Mouse (Mus musculus): Measurements from ENCODE around the gene Slc35f1. TPM values are rescaled to one million over a fixed set of nuclear protein-coding genes. Genes with fewer than 3 reads are reported as not detected.
A peak's percentile ranks its signal among the peaks of the same experiment; 100 is the strongest.

Slc35f1 gene
- polyA plus RNA-seq, 2 experiments: 0.01 TPM; not detected in 1

DNA sequence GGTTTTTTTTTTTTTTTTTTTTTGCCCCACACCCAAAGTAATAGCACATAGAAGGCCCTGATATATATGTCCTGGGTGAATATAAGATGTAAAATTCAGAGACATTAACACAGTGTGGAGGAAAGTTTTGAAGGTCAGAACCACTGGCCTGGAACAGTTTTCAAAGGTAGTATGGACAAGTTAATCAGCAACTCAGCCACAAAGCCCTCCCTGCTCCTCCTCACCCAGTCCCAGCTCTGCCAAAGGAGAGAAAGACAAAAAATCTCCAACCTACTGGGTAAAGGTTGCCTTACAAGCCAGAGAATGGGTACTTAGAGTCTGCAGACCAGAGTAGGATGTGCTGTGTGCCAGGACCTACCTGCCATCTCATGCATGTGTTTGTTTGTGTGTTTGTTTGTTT, 372.4 kb downstream of the Slc35f1 start:
- H3K27ac ChIP-seq: no peak overlapping the region
- no peaks in the 10 kb centered on the region for H3K27me3 ChIP-seq (ENCODE audit: control insufficient read depth, insufficient read depth, low read length)
- H3K4me1 ChIP-seq (replicated peaks; ENCODE audit: control insufficient read depth in 2 of 2, insufficient read depth in 2 of 2, low read length in 1 of 2): no peaks in the 10 kb centered on the region
- DNase-seq (ENCODE audit: low read depth in 3 of 3, low spot score in 3 of 3): no peak
- no peaks in the 10 kb centered on the region for H3K9me3 ChIP-seq (ENCODE audit: control insufficient read depth, low read length)
- TF ChIP-seq CTCF (IDR thresholded peaks at IDR 0.05; ENCODE audit: low read depth): no peak
- TF ChIP-seq EP300 (IDR thresholded peaks at IDR 0.05; ENCODE audit: low read depth): no peak
- ATAC-seq (ENCODE audit: insufficient read depth): no peak
- H3K4me2 ChIP-seq (ENCODE audit: low read depth): no peak overlapping the region
- H3K4me3 ChIP-seq (ENCODE audit: insufficient read depth in 1 of 2, low read depth in 2 of 2, low read length in 2 of 2): no peak overlapping the region
- no peaks in the 10 kb centered on the region for H3K36me3 ChIP-seq (replicated peaks; ENCODE audit: control insufficient read depth, insufficient read depth, low read depth)
- H3K9ac ChIP-seq (replicated peaks): no peak overlapping the region

DNA sequence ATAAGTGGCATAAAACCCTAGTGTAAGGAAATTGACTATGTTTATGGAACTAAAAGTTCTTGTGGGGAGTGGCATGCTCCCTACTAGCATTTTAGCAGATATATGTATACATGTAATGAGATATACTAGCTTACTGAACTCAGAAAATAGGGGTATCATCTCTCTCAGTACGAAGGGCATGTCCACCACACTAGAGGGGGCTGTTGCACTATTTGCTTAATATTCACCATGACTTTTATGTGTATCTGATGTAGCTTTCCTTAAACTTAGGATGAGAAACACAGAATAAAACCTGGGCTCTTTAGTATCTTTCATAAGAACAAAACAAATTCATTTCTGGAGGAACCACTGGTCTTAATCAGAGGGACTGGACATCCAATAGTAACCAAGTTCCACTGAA, 397.5 kb downstream of the Slc35f1 start:
- Histone ChIP-seq H3K9ac (replicated peaks) (no peak overlapping the region), H3K27me3 (ENCODE audit: control insufficient read depth, insufficient read depth, low read length) (no peaks in the 10 kb centered on the region), H3K27ac (no peak overlapping the region), H3K4me2 (ENCODE audit: low read depth) (no peak overlapping the region), H3K36me3 (replicated peaks; ENCODE audit: control insufficient read depth, insufficient read depth, low read depth) (no peaks in the 10 kb centered on the region), H3K4me3 (ENCODE audit: insufficient read depth in 1 of 2, low read depth in 2 of 2, low read length in 2 of 2) (no peak overlapping the region), H3K4me1 (replicated peaks; ENCODE audit: control insufficient read depth in 2 of 2, insufficient read depth in 2 of 2, low read length in 1 of 2) (no peaks in the 10 kb centered on the region), H3K9me3 (ENCODE audit: control insufficient read depth, low read length) (no peaks in the 10 kb centered on the region)
- no peak for ATAC-seq (ENCODE audit: insufficient read depth)
- WGBS (ENCODE audit: insufficient replicate concordance): 42% methylated on average over 1 of the region's 1 CpGs
- TF ChIP-seq CTCF (IDR thresholded peaks at IDR 0.05; ENCODE audit: low read depth) (0 out of 2 replicates have a peak, but pooled peaks have one; percentile 19), EP300 (IDR thresholded peaks at IDR 0.05; ENCODE audit: low read depth) (no peak)
- DNase-seq (ENCODE audit: low read depth in 3 of 3, low spot score in 3 of 3): no peak

DNA sequence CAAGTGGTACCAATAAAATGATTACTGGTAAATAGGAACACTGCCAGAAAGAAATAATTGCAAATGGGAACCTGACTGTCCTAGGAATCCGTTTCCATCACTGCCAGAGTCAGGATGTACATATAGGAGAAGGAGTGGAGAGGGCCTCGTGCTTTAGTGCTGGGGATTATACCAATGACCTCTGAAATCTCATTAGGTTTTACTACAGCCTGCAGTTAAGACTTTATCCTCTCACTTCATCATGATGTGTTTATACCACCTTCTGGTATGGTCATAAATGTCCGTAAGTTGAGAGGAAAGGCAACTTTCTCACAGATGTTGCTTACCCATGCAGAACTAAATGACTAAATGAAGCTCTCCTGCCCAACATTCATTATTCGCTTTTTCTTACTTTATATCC, 401.2 kb downstream of the Slc35f1 start:
- no peak overlapping the region for H3K27ac ChIP-seq
- TF ChIP-seq EP300 (IDR thresholded peaks at IDR 0.05; ENCODE audit: low read depth) (no peak), CTCF (IDR thresholded peaks at IDR 0.05; ENCODE audit: low read depth) (no peak)
- no peak for ATAC-seq (ENCODE audit: insufficient read depth)
- H3K4me2 ChIP-seq (ENCODE audit: low read depth): no peak overlapping the region
- DNase-seq (ENCODE audit: low read depth in 3 of 3, low spot score in 3 of 3): no peak
- no peak overlapping the region for H3K4me3 ChIP-seq (ENCODE audit: insufficient read depth in 1 of 2, low read depth in 2 of 2, low read length in 2 of 2)
- WGBS (ENCODE audit: insufficient replicate concordance): 40% methylated on average over 4 of the region's 4 CpGs
- no peaks in the 10 kb centered on the region for H3K9me3 ChIP-seq (ENCODE audit: control insufficient read depth, low read length)
- no peaks in the 10 kb centered on the region for H3K36me3 ChIP-seq (replicated peaks; ENCODE audit: control insufficient read depth, insufficient read depth, low read depth)
- no peaks in the 10 kb centered on the region for H3K27me3 ChIP-seq (ENCODE audit: control insufficient read depth, insufficient read depth, low read length)
- no peaks in the 10 kb centered on the region for H3K4me1 ChIP-seq (replicated peaks; ENCODE audit: control insufficient read depth in 2 of 2, insufficient read depth in 2 of 2, low read length in 1 of 2)
- no peak overlapping the region for H3K9ac ChIP-seq (replicated peaks)

DNA sequence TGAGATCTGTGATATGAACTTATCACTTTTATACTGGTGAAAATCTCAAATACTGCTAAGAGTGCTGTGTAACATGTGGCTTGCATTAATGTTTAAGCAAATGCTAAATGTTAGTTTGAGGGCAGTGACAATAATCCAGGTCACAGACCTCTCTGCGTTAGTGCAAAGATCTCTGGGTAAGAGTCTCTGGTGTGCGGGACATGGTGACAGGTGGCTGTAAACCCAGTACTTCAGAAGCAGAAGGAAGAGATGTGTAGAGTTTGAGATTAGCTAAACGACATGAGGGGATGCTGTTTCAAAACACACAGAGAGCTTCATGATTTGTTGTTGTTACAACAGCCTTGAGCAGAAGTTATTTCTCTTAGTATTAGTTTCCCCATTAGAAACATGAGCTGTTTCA, 406.1 kb downstream of the Slc35f1 start:
- Histone ChIP-seq H3K9ac (replicated peaks) (no peak overlapping the region), H3K9me3 (ENCODE audit: control insufficient read depth, low read length) (no peaks in the 10 kb centered on the region), H3K27ac (no peak overlapping the region), H3K4me2 (ENCODE audit: low read depth) (no peak overlapping the region), H3K27me3 (ENCODE audit: control insufficient read depth, insufficient read depth, low read length) (no peaks in the 10 kb centered on the region), H3K36me3 (replicated peaks; ENCODE audit: control insufficient read depth, insufficient read depth, low read depth) (no peaks in the 10 kb centered on the region), H3K4me1 (replicated peaks; ENCODE audit: control insufficient read depth in 2 of 2, insufficient read depth in 2 of 2, low read length in 1 of 2) (no peaks in the 10 kb centered on the region), H3K4me3 (ENCODE audit: insufficient read depth in 1 of 2, low read depth in 2 of 2, low read length in 2 of 2) (no peak overlapping the region)
- no peak for DNase-seq (ENCODE audit: low read depth in 3 of 3, low spot score in 3 of 3)
- no peak for ATAC-seq (ENCODE audit: insufficient read depth)
- WGBS (ENCODE audit: insufficient replicate concordance): 52% methylated on average over 3 of the region's 3 CpGs
- TF ChIP-seq CTCF (IDR thresholded peaks at IDR 0.05; ENCODE audit: low read depth) (no peak), EP300 (IDR thresholded peaks at IDR 0.05; ENCODE audit: low read depth) (no peak)

DNA sequence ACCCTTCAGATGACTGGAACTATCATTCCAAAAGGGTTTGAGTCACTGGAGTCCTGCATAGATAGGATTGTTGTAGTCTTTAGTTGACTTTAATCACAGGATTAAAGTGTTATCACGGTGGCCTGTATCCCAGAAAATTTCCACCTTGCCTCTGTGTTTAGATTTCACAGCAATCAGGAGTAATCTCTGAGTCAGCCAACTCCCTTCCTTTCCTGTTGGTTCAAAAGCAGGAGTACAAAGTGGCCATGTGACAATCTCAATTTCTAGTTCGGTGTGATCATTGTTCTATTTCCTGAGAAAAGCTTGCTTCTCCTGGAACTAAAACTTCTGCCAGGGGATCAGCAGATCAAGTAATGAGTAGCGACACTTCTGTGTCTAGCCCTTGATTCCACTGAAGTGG, 410.5 kb downstream of the Slc35f1 start:
- DNase-seq (ENCODE audit: low read depth in 3 of 3, low spot score in 3 of 3): no peak
- H3K36me3 ChIP-seq (replicated peaks; ENCODE audit: control insufficient read depth, insufficient read depth, low read depth): no peaks in the 10 kb centered on the region
- 42% methylated on average over 3 of the region's 3 CpGs for WGBS (ENCODE audit: insufficient replicate concordance)
- no peaks in the 10 kb centered on the region for H3K9me3 ChIP-seq (ENCODE audit: control insufficient read depth, low read length)
- H3K4me2 ChIP-seq (ENCODE audit: low read depth): no peak overlapping the region
- ATAC-seq (ENCODE audit: insufficient read depth): no peak
- H3K4me3 ChIP-seq (ENCODE audit: insufficient read depth in 1 of 2, low read depth in 2 of 2, low read length in 2 of 2): no peak overlapping the region
- no peak overlapping the region for H3K27ac ChIP-seq
- H3K27me3 ChIP-seq (ENCODE audit: control insufficient read depth, insufficient read depth, low read length): no peaks in the 10 kb centered on the region
- TF ChIP-seq EP300 (IDR thresholded peaks at IDR 0.05; ENCODE audit: low read depth): no peak
- TF ChIP-seq CTCF (IDR thresholded peaks at IDR 0.05; ENCODE audit: low read depth): no peak
- no peak overlapping the region for H3K9ac ChIP-seq (replicated peaks)
- H3K4me1 ChIP-seq (replicated peaks; ENCODE audit: control insufficient read depth in 2 of 2, insufficient read depth in 2 of 2, low read length in 1 of 2): no peaks in the 10 kb centered on the region

All from liver, embryonic 14.5 days (tissue).